Mouse (Mus musculus): ENCODE data around the gene Sufu.

Sufu gene

GRCm38 (mm10) chr19:46516667-46517528 is 120.2 kb downstream of the Sufu start:
- DNase-seq (ENCODE audit: low spot score): no peak

- no peak for DNase-seq (ENCODE audit: low spot score)
These were observed 121.0 kb downstream of the Sufu start for GRCm38 (mm10) chr19:46517529-46518351.

GRCm38 (mm10) chr19:46518352-46518787 is 121.7 kb downstream of the Sufu start:
- no peak for DNase-seq (ENCODE audit: low spot score)

GRCm38 (mm10) chr19:46518828-46519621 is 122.3 kb downstream of the Sufu start:
- no peak for DNase-seq (ENCODE audit: low spot score)

- no peak for DNase-seq (ENCODE audit: low spot score)
These were observed 125.0 kb downstream of the Sufu start for GRCm38 (mm10) chr19:46521698-46522097.

- DNase-seq (ENCODE audit: low spot score): no peak
These were observed 125.8 kb downstream of the Sufu start for GRCm38 (mm10) chr19:46522433-46523044.

GRCm38 (mm10) chr19:46523131-46523479 is 126.4 kb downstream of the Sufu start:
- no peak for DNase-seq (ENCODE audit: low spot score)

GRCm38 (mm10) chr19:46523480-46524151 is 126.9 kb downstream of the Sufu start:
- peak; percentile 52 for DNase-seq (ENCODE audit: low spot score)

GRCm38 (mm10) chr19:46524152-46524544 is 127.5 kb downstream of the Sufu start:
- DNase-seq (ENCODE audit: low spot score): no peak

GRCm38 (mm10) chr19:46524601-46525321 is 128.1 kb downstream of the Sufu start:
- DNase-seq (ENCODE audit: low spot score): peak; percentile 71

GRCm38 (mm10) chr19:46525691-46526631 is 129.3 kb downstream of the Sufu start:
- no peak for DNase-seq (ENCODE audit: low spot score)

GRCm38 (mm10) chr19:46527632-46528528 is 131.2 kb downstream of the Sufu start:
- no peak for DNase-seq (ENCODE audit: low spot score)

- DNase-seq (ENCODE audit: low spot score): no peak
These were observed 132.0 kb downstream of the Sufu start for GRCm38 (mm10) chr19:46528529-46529213.

GRCm38 (mm10) chr19:46529601-46530448 is 133.1 kb downstream of the Sufu start:
- no peak for DNase-seq (ENCODE audit: low spot score)

GRCm38 (mm10) chr19:46530449-46530990 is 133.8 kb downstream of the Sufu start:
- no peak for DNase-seq (ENCODE audit: low spot score)
